Mouse (Mus musculus): ENCODE measurements at regions not wholly inside any gene's neighbourhood (a gene's known extent, or its start where the extent isn't known, plus 50 kb on each side); places are given as distances from the start of the nearest gene placed in this dataset.

- no peak for DNase-seq
- intact Hi-C loops (cut with DNase I) = no loop called here
- TF ChIP-seq CTCF (IDR thresholded peaks at IDR 0.05) = no peak
- Histone ChIP-seq H3K27ac (no peak overlapping the region), H3K4me3 (no peak overlapping the region)
These were observed 266.9 kb upstream of the Fn1 start for GRCm38 (mm10) chr1:71919891-71920290.

- no peak for DNase-seq
- Histone ChIP-seq H3K4me3 (no peak overlapping the region), H3K27ac (no peak overlapping the region)
- no peak for TF ChIP-seq CTCF (IDR thresholded peaks at IDR 0.05)
- intact Hi-C loops (cut with DNase I) = no loop called here
These were observed 264.0 kb upstream of the Fn1 start for GRCm38 (mm10) chr1:71917021-71917420.

GRCm38 (mm10) chr1:71914439-71914838 lies 261.4 kb upstream of the Fn1 start:
- DNase-seq = no peak
- intact Hi-C loops (cut with DNase I) = no loop called here
- no peak for TF ChIP-seq CTCF (IDR thresholded peaks at IDR 0.05)
- no peak overlapping the region for H3K27ac ChIP-seq
- no peak overlapping the region for H3K4me3 ChIP-seq

- intact Hi-C loops (cut with DNase I) = no loop called here
- H3K4me3 ChIP-seq = no peak overlapping the region
- no peak for DNase-seq
- TF ChIP-seq CTCF (IDR thresholded peaks at IDR 0.05) = no peak
- no peak overlapping the region for H3K27ac ChIP-seq
These were observed 260.2 kb upstream of the Fn1 start for GRCm38 (mm10) chr1:71913221-71913620.

- intact Hi-C loops (cut with DNase I) = no loop called here
- H3K4me3 ChIP-seq = no peak overlapping the region
- DNase-seq = no peak
- peak overlapping the region; percentile 24; the same call in 1 of the 2 replicates for H3K27ac ChIP-seq
- TF ChIP-seq CTCF (IDR thresholded peaks at IDR 0.05) = no peak
These were observed 259.4 kb upstream of the Fn1 start for GRCm38 (mm10) chr1:71912441-71912840.

- intact Hi-C loops (cut with DNase I) = no loop called here
- DNase-seq = no peak
- Histone ChIP-seq H3K4me3 (no peak overlapping the region), H3K27ac (no peak overlapping the region)
- TF ChIP-seq CTCF (IDR thresholded peaks at IDR 0.05) = no peak
These were observed 257.1 kb upstream of the Fn1 start for GRCm38 (mm10) chr1:71910125-71910524.

- no peak for DNase-seq
- TF ChIP-seq CTCF (IDR thresholded peaks at IDR 0.05) = no peak
- Histone ChIP-seq H3K4me3 (no peak overlapping the region), H3K27ac (no peak overlapping the region)
- intact Hi-C loops (cut with DNase I) = no loop called here
These were observed 256.6 kb upstream of the Fn1 start for GRCm38 (mm10) chr1:71909508-71910124.

GRCm38 (mm10) chr1:71904376-71904948 lies 251.5 kb upstream of the Fn1 start:
- intact Hi-C loops (cut with DNase I) = loop anchor here (5.0 kb wide), 1 partner anchor 102 kb away; no protein-coding TSS in a partner anchor
- Histone ChIP-seq H3K4me3 (no peak overlapping the region), H3K27ac (no peak overlapping the region)
- TF ChIP-seq CTCF (IDR thresholded peaks at IDR 0.05) = no peak
- no peak for DNase-seq

- Histone ChIP-seq H3K27ac (no peak overlapping the region), H3K4me3 (no peak overlapping the region)
- DNase-seq = no peak
- TF ChIP-seq CTCF (IDR thresholded peaks at IDR 0.05) = no peak
- intact Hi-C loops (cut with DNase I) = loop anchor here (5.0 kb wide), 1 partner anchor 98 kb away; no protein-coding TSS in a partner anchor
These were observed 247.4 kb upstream of the Fn1 start for GRCm38 (mm10) chr1:71900106-71901074.

GRCm38 (mm10) chr1:71899128-71899527 lies 246.1 kb upstream of the Fn1 start:
- intact Hi-C loops (cut with DNase I) = no loop called here
- TF ChIP-seq CTCF (IDR thresholded peaks at IDR 0.05) = no peak
- Histone ChIP-seq H3K4me3 (no peak overlapping the region), H3K27ac (no peak overlapping the region)
- DNase-seq = no peak

- TF ChIP-seq CTCF (IDR thresholded peaks at IDR 0.05) = no peak
- no peak for DNase-seq
- Histone ChIP-seq H3K4me3 (no peak overlapping the region), H3K27ac (no peak overlapping the region)
- intact Hi-C loops (cut with DNase I) = no loop called here
These were observed 245.2 kb upstream of the Fn1 start for GRCm38 (mm10) chr1:71898198-71898597.

GRCm38 (mm10) chr1:71897464-71898051 lies 244.6 kb upstream of the Fn1 start:
- Histone ChIP-seq H3K27ac (peak overlapping the region; percentile 71; the same call in 1 of the 2 replicates), H3K4me3 (peak overlapping the region; percentile 46; the same call in 1 of the 2 replicates)
- TF ChIP-seq CTCF (IDR thresholded peaks at IDR 0.05) = no peak
- intact Hi-C loops (cut with DNase I) = no loop called here
- DNase-seq = no peak
